Mouse (Mus musculus): ENCODE measurements around the gene Wdr74. TPM values are rescaled to one million over a fixed set of nuclear protein-coding genes. Genes with fewer than 3 reads are reported as not detected.

Wdr74 gene
- total RNA-seq (2014; fragmentation: Nextera tagmentation), result 124 and 180 TPM in 2 replicates
- 75.0 and 135 TPM in 2 replicates for total RNA-seq (2017)
- 37.8 and 46.5 TPM in 2 replicates for polyA plus RNA-seq (2012)

GRCm38 (mm10) chr19:8735389-8736159 is at the start of gene Wdr74:
TSS of gene Wdr74 (plus strand) at chr19:8735827.
- DNase-seq (ENCODE audit: low spot score), result peak; percentile 56
- H3K27me3 ChIP-seq (ENCODE audit: insufficient read depth, low read length), result peaks cover 3% of the 10 kb centered on the region; the same call in 1 of the 2 replicates
- H3K4me1 ChIP-seq (ENCODE audit: insufficient read depth, low read depth, low read length), result peaks cover 39% of the 10 kb centered on the region
- peak within 1 kb of the TSS; percentile 99 for H3K4me3 ChIP-seq (ENCODE audit: low read depth, low read length)
- H3K36me3 ChIP-seq (replicated peaks), result peaks cover 38% of the 10 kb centered on the region
- peaks cover 5% of the 10 kb centered on the region; the same call in 1 of the 2 replicates for H3K9me3 ChIP-seq (replicated peaks)
- TF ChIP-seq POLR2AphosphoS5 (IDR thresholded peaks at IDR 0.05; ENCODE audit: insufficient replicate concordance, low read depth, low read length) (no peak), CTCF (IDR thresholded peaks at IDR 0.05; ENCODE audit: low read depth, low read length) (no peak), GATA2 (IDR thresholded peaks at IDR 0.05; ENCODE audit: borderline replicate concordance, low read depth, low read length) (no peak), TAL1 (conservative IDR thresholded peaks at IDR 0.05; ENCODE audit: low read depth, low read length) (no peak), GATA1 (IDR thresholded peaks at IDR 0.05; ENCODE audit: borderline replicate concordance, low read length) (no peak)
- ATAC-seq (ENCODE audit: extremely low read depth, insufficient number of reproducible peaks, low FRiP score, poor library complexity, severe bottlenecking), result peak; percentile 76

- TF ChIP-seq CTCF (IDR thresholded peaks at IDR 0.05; ENCODE audit: low read depth, low read length) (no peak), POLR2AphosphoS5 (IDR thresholded peaks at IDR 0.05; ENCODE audit: insufficient replicate concordance, low read depth, low read length) (no peak), TAL1 (conservative IDR thresholded peaks at IDR 0.05; ENCODE audit: low read depth, low read length) (no peak), GATA2 (IDR thresholded peaks at IDR 0.05; ENCODE audit: borderline replicate concordance, low read depth, low read length) (no peak)
- no peaks in the 10 kb centered on the region for H3K36me3 ChIP-seq (replicated peaks)
- H3K4me1 ChIP-seq (ENCODE audit: insufficient read depth, low read depth, low read length), result peaks cover 21% of the 10 kb centered on the region
Measured at GRCm38 (mm10) chr19:8691871-8692539, 43.6 kb upstream of the Wdr74 start.

GRCm38 (mm10) chr19:8692740-8693139 is 42.9 kb upstream of the Wdr74 start:
- Histone ChIP-seq H3K9me3 (replicated peaks) (no peaks in the 10 kb centered on the region), H3K36me3 (replicated peaks) (no peaks in the 10 kb centered on the region), H3K4me1 (ENCODE audit: insufficient read depth, low read depth, low read length) (peaks cover 21% of the 10 kb centered on the region), H3K27me3 (ENCODE audit: insufficient read depth, low read length) (peaks cover 36% of the 10 kb centered on the region), H3K4me3 (ENCODE audit: low read depth, low read length) (no peak overlapping the region)
- DNase-seq (ENCODE audit: low spot score), result no peak
- no peak for TF ChIP-seq POLR2AphosphoS5 (IDR thresholded peaks at IDR 0.05; ENCODE audit: insufficient replicate concordance, low read depth, low read length)
- TF ChIP-seq TAL1 (conservative IDR thresholded peaks at IDR 0.05; ENCODE audit: low read depth, low read length), result no peak
- TF ChIP-seq CTCF (IDR thresholded peaks at IDR 0.05; ENCODE audit: low read depth, low read length), result no peak
- no peak for TF ChIP-seq GATA1 (IDR thresholded peaks at IDR 0.05; ENCODE audit: borderline replicate concordance, low read length)
- no peak for TF ChIP-seq GATA2 (IDR thresholded peaks at IDR 0.05; ENCODE audit: borderline replicate concordance, low read depth, low read length)
- no peak for ATAC-seq (ENCODE audit: extremely low read depth, insufficient number of reproducible peaks, low FRiP score, poor library complexity, severe bottlenecking)

More at GRCm38 (mm10) chr19:8691871-8692539, 43.6 kb upstream of the Wdr74 start:
- DNase-seq (ENCODE audit: low spot score) (no peak), ATAC-seq (ENCODE audit: extremely low read depth, insufficient number of reproducible peaks, low FRiP score, poor library complexity, severe bottlenecking) (no peak)
- Histone ChIP-seq H3K27me3 (ENCODE audit: insufficient read depth, low read length) (peaks cover 43% of the 10 kb centered on the region), H3K4me3 (ENCODE audit: low read depth, low read length) (no peak overlapping the region), H3K9me3 (replicated peaks) (no peaks in the 10 kb centered on the region)

GRCm38 (mm10) chr19:8695330-8695729 is 40.3 kb upstream of the Wdr74 start:
- DNase-seq (ENCODE audit: low spot score) (peak; percentile 33), ATAC-seq (ENCODE audit: extremely low read depth, insufficient number of reproducible peaks, low FRiP score, poor library complexity, severe bottlenecking) (peak; percentile 4; the same call in 1 of the 2 replicates)
- Histone ChIP-seq H3K27me3 (ENCODE audit: insufficient read depth, low read length) (peaks cover 21% of the 10 kb centered on the region), H3K4me3 (ENCODE audit: low read depth, low read length) (no peak overlapping the region), H3K9me3 (replicated peaks) (no peaks in the 10 kb centered on the region), H3K4me1 (ENCODE audit: insufficient read depth, low read depth, low read length) (peaks cover 21% of the 10 kb centered on the region), H3K36me3 (replicated peaks) (no peaks in the 10 kb centered on the region)
- TF ChIP-seq GATA1 (IDR thresholded peaks at IDR 0.05; ENCODE audit: borderline replicate concordance, low read length), result no peak
- no peak for TF ChIP-seq TAL1 (conservative IDR thresholded peaks at IDR 0.05; ENCODE audit: low read depth, low read length)
- no peak for TF ChIP-seq GATA2 (IDR thresholded peaks at IDR 0.05; ENCODE audit: borderline replicate concordance, low read depth, low read length)
- TF ChIP-seq POLR2AphosphoS5 (IDR thresholded peaks at IDR 0.05; ENCODE audit: insufficient replicate concordance, low read depth, low read length), result no peak
- peak; percentile 42; the same call in 1 of the 2 replicates for TF ChIP-seq CTCF (IDR thresholded peaks at IDR 0.05; ENCODE audit: low read depth, low read length)

GRCm38 (mm10) chr19:8699652-8700051 is 36.0 kb upstream of the Wdr74 start:
- H3K36me3 ChIP-seq (replicated peaks), result no peaks in the 10 kb centered on the region
- TF ChIP-seq GATA2 (IDR thresholded peaks at IDR 0.05; ENCODE audit: borderline replicate concordance, low read depth, low read length) (no peak), CTCF (IDR thresholded peaks at IDR 0.05; ENCODE audit: low read depth, low read length) (no peak), TAL1 (conservative IDR thresholded peaks at IDR 0.05; ENCODE audit: low read depth, low read length) (no peak), GATA1 (IDR thresholded peaks at IDR 0.05; ENCODE audit: borderline replicate concordance, low read length) (no peak), POLR2AphosphoS5 (IDR thresholded peaks at IDR 0.05; ENCODE audit: insufficient replicate concordance, low read depth, low read length) (no peak)
- peaks cover 14% of the 10 kb centered on the region for H3K4me1 ChIP-seq (ENCODE audit: insufficient read depth, low read depth, low read length)
- H3K27me3 ChIP-seq (ENCODE audit: insufficient read depth, low read length), result peaks cover 3% of the 10 kb centered on the region
- DNase-seq (ENCODE audit: low spot score), result no peak
- ATAC-seq (ENCODE audit: extremely low read depth, insufficient number of reproducible peaks, low FRiP score, poor library complexity, severe bottlenecking), result no peak
- H3K4me3 ChIP-seq (ENCODE audit: low read depth, low read length), result no peak overlapping the region
- no peaks in the 10 kb centered on the region for H3K9me3 ChIP-seq (replicated peaks)

- no peak overlapping the region for H3K4me3 ChIP-seq (ENCODE audit: low read depth, low read length)
- ATAC-seq (ENCODE audit: extremely low read depth, insufficient number of reproducible peaks, low FRiP score, poor library complexity, severe bottlenecking) (no peak), DNase-seq (ENCODE audit: low spot score) (no peak)
- peaks cover 20% of the 10 kb centered on the region for H3K36me3 ChIP-seq (replicated peaks)
- no peak for TF ChIP-seq GATA2 (IDR thresholded peaks at IDR 0.05; ENCODE audit: borderline replicate concordance, low read depth, low read length)
- TF ChIP-seq CTCF (IDR thresholded peaks at IDR 0.05; ENCODE audit: low read depth, low read length), result no peak
- TF ChIP-seq POLR2AphosphoS5 (IDR thresholded peaks at IDR 0.05; ENCODE audit: insufficient replicate concordance, low read depth, low read length), result no peak
- no peak for TF ChIP-seq TAL1 (conservative IDR thresholded peaks at IDR 0.05; ENCODE audit: low read depth, low read length)
- TF ChIP-seq GATA1 (IDR thresholded peaks at IDR 0.05; ENCODE audit: borderline replicate concordance, low read length), result no peak
- H3K9me3 ChIP-seq (replicated peaks), result no peaks in the 10 kb centered on the region
- H3K4me1 ChIP-seq (ENCODE audit: insufficient read depth, low read depth, low read length), result peaks cover 16% of the 10 kb centered on the region
- H3K27me3 ChIP-seq (ENCODE audit: insufficient read depth, low read length), result no peaks in the 10 kb centered on the region; the same call in 1 of the 2 replicates
Measured at GRCm38 (mm10) chr19:8702458-8702857, 33.2 kb upstream of the Wdr74 start.

All from G1E (cell line).